Mouse (Mus musculus): ENCODE measurements at regions not wholly inside any gene's neighbourhood (a gene's known extent, or its start where the extent isn't known, plus 50 kb on each side); places are given as distances from the start of the nearest gene placed in this dataset.
A peak's percentile ranks its signal among the peaks of the same experiment; 100 is the strongest.

DNA sequence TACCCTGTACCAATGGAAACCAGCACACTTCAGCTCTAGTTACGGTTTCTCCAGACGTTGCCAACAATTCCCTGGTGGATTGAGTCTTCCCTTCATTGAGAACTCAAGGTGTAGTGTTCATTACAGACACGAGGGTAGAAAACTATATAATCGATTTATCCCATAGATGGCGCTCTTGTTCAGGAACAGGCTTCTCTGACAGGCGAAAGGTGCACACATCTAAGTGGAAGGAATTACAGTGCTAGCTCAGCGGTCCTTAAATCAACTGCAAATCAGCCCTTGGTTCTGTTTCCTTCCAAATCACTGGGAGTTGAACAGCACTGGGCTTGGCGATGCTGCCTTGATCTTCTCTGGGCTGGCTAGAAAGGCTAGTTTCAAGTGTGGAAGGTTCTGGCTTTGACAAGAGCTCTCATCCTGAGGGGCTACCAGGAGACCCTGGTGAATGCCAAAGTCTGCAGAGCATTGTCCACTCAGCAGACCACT, 161.1 kb downstream of the March11 start:
- WGBS: 6% methylated on average over 8 of the region's 8 CpGs
- Histone ChIP-seq H3K4me1 (peaks cover 6% of the 10 kb centered on the region; the same call in 1 of the 2 replicates), H3K36me3 (no peaks in the 10 kb centered on the region), H3K27me3 (ENCODE audit: low read depth, poor library complexity, severe bottlenecking) (no peaks in the 10 kb centered on the region), H3K4me3 (no peak overlapping the region), H3K9me3 (replicated peaks) (no peaks in the 10 kb centered on the region), H3K27ac (0 out of 2 replicates have a peak overlapping the region, but pooled peaks have one; percentile 34)
- peak; percentile 41 for DNase-seq (ENCODE audit: low spot score)

DNA sequence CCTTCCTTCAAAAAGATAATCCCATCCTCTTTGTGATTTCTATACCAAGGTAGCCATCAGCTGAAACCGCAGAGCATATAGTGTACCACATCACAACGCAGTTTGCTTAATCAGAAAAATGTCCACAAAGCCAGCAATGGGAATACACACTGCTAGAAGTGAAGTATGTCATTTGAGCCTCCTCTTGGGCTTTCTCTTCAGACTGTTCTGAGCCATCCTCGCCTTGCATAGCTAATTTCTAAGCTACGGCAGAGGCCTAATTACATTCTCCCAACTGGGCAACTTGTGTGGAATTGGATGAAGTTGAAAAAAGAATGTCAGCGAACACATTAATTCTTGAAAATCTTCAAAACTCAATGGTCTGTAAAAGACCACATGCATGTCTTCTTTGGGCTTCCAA, 178.5 kb downstream of the March11 start:
- Histone ChIP-seq H3K36me3 (no peaks in the 10 kb centered on the region), H3K4me1 (no peaks in the 10 kb centered on the region), H3K9me3 (replicated peaks) (no peaks in the 10 kb centered on the region), H3K27ac (no peak overlapping the region), H3K4me3 (no peak overlapping the region), H3K27me3 (ENCODE audit: low read depth, poor library complexity, severe bottlenecking) (no peaks in the 10 kb centered on the region)
- WGBS: 84% methylated on average over 5 of the region's 5 CpGs
- DNase-seq (ENCODE audit: low spot score): no peak

Measured in limb, embryonic 10.5 days (tissue).